Mouse (Mus musculus) heart, adult 2 months (tissue): ENCODE measurements around the gene Zfp764.

ENCODE experiments used
- CTCF ChIP-seq: fragments of 200-600 bp; IDR thresholded peaks from 2 replicates; pipeline ENCODE4 v1.8.1; 2022; ENCODE audit warnings: antibody characterized with exemption, mild to moderate bottlenecking, moderate library complexity
- EP300 ChIP-seq: fragments of 200-500 bp; IDR thresholded peaks from 2 replicates; pipeline ENCODE4 v1.6.1; 2011; ENCODE audit warnings: low read depth, low read length, control low read depth; ENCODE audit not compliant: insufficient read depth
- POLR2A ChIP-seq: fragments of 200-500 bp; IDR thresholded peaks from 2 replicates; pipeline ENCODE4 v1.6.1; 2011; ENCODE audit warnings: mild to moderate bottlenecking, low read depth, low read length, control low read depth; ENCODE audit not compliant: insufficient read depth

DNA sequence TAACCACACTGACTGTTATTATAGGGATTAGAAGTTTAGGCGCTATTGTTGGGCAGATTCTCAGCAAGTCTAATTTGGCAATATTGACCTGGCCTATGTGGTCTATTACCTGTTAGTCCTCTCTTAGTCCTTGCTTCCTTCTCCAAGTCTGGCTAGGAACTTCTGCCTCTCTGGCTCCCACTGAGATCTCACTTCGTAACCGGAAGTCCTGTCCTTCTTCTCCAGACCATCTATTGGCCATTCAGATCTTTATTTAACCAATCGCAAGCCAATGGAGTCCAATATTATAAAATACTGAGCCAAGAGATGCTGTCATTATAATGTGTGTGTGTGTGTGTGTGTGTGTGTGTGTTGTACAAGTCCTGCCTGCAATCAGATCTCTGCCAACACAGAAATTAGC lies 42.5 kb downstream of the Zfp764 start:
- TF ChIP-seq CTCF, result no peak
- TF ChIP-seq POLR2A, result peak; percentile 66; the same call in 1 of the 2 replicates
- TF ChIP-seq EP300, result no peak
